Mouse (Mus musculus): ENCODE results near the gene Ralgapa1.

- TF ChIP-seq POLR2A (IDR thresholded peaks at IDR 0.05; ENCODE audit: insufficient read depth, low read depth, low read length) (no peak), CTCF (IDR thresholded peaks at IDR 0.05; ENCODE audit: insufficient read depth, low read depth, low read length) (no peak)
Measured at GRCm38 (mm10) chr12:55559184-55559855, 261.6 kb downstream of the Ralgapa1 start.

All from olfactory bulb, adult 2 months (tissue).